Mouse (Mus musculus): ENCODE measurements around the gene Zfp113. TPM values are rescaled to one million over a fixed set of nuclear protein-coding genes. Genes with fewer than 3 reads are reported as not detected.

Gene Zfp113
- total RNA-seq (2021), result 10 to 100 TPM; 12.8 to 15.3 TPM

- peak; percentile 74 to 75 for DNase-seq (ENCODE audit: extremely low spot score in 1 of 2, low spot score in 1 of 2)
Measured at GRCm38 (mm10) chr5:138155443-138155976, at the start of gene Zfp113. TSS of gene Zfp113 (minus strand) at chr5:138155744.

GRCm38 (mm10) chr5:138202086-138202485, 46.5 kb upstream of the Zfp113 start:
- no peak for DNase-seq (ENCODE audit: extremely low spot score in 1 of 2, low spot score in 1 of 2)

DNA sequence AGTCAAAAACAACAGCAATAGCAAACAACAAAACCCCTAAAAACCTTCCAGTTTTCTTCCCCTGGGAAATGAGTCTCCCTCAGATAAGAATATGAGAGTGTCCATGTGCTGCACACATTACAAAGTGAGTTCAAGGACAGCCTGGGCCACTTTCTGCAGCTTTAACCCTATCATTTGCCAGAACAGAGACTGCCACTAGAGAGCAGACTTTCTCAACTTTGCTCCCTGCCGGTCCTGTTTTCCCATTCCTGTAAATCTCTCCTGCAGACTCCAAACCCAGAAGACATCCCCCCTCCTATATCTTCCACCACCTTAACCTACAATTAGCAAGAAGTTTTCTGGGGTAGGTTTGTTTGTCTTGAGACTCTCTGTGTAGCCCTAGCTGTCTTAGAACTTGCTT, 44.0 kb upstream of the Zfp113 start:
- DNase-seq (ENCODE audit: extremely low spot score in 1 of 2, low spot score in 1 of 2), result no peak

DNA sequence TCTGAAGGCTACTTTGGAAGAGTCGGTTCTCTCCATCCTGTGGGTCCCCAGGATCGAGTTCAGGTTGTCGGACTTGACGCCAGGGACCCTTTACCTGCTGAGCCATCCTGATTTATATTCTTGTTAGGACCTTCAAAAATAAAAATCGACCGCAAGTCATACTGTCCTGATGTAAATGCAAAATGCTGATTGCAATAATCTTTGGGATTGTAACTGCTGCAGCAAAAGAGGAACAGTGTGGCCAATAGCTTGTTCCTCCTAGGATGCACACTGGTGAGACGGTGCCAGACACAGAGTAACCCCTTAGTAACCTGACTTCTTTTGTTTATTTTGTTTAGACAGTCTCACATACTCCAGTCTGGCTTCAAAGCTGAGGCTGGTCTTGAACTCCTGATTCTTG, 39.9 kb upstream of the Zfp113 start:
- no peak for DNase-seq (ENCODE audit: extremely low spot score in 1 of 2, low spot score in 1 of 2)

GRCm38 (mm10) chr5:138194755-138195345, 39.3 kb upstream of the Zfp113 start:
- peak in 1 of 2 experiments; percentile 35 for DNase-seq (ENCODE audit: extremely low spot score in 1 of 2, low spot score in 1 of 2)

DNA sequence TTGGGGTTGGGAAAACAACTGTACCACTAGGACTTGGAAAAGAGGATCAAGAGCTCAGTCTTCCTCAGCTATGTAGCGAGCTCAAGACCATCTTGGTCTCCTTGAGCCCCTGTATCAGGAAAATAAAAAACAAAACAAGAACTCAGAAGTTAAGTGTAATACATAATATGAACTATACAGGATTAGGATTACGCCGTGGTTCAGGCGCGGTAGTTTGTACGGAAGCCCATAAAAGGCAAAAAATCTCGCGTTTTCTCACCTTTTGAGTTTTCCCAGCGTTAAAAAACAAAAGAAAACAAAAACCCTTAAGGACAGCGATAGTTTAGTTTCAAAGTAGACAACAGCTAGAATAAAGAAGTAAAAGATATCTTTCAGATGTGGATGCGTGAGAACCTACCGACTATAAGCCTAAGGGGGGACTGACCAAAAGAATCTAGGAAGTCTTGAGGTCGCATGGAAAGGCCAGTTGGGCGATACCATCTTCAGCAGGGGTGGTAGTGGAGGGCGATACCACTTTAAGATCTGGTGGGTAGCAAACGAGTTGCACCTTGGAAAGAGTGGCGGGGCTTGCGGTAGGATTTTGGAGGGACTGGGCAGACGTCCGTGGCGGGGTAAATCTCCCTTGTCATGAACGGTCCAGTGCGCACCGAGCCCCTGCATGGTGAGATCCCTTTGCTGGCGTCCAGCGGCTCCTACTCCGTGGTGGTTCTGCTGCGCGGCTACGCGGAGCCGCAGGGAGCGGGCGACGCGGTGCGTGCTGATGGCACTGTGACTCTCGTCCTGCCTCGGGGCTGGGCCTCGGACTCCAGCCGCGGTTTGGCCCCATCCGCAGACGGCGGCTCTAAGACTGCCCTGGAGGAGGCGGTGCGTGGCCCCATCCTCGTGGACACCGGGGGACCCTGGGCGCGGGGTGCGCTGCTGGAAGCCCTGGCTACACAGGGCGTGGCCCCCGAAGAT, 38.5 kb upstream of the Zfp113 start, which contains the start of gene Mblac1:
TSS of gene Mblac1 (plus strand) at position 544 of the 957 bp plus-strand sequence.
- peak; percentile 81 to 83 for DNase-seq (ENCODE audit: extremely low spot score in 1 of 2, low spot score in 1 of 2)

DNA sequence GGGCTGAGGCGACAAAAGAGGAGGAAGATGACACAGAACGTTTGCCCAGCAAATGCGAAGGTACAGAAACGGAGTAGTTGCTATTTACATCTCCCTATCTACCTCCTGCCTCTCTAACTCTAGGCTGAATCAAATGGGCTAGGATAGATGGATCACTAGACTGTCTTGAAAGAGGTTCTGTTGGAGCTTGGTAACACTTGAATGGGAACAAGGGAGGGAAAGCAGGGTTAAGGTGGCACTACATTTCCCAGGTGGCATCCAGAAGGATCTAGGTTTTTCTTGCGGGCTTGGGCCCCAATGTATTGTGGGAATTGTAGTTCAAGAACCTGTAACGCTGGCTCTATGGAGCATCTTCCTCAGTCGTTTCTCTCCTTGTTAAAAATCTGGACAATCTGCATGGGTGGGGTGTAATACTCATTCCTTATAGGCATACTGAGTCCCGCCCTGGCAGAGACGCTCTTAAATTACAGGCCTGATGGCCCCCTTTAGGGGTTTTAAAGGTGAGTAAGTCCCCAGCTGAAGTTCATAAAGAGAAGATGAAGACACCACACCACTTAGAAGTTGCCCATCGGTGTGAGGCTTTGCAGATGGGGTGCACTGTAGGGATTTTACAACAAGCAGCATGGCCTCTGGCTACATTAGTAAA, 32.2 kb upstream of the Zfp113 start:
- DNase-seq (ENCODE audit: extremely low spot score in 1 of 2, low spot score in 1 of 2), result peak; percentile 36 to 51

DNA sequence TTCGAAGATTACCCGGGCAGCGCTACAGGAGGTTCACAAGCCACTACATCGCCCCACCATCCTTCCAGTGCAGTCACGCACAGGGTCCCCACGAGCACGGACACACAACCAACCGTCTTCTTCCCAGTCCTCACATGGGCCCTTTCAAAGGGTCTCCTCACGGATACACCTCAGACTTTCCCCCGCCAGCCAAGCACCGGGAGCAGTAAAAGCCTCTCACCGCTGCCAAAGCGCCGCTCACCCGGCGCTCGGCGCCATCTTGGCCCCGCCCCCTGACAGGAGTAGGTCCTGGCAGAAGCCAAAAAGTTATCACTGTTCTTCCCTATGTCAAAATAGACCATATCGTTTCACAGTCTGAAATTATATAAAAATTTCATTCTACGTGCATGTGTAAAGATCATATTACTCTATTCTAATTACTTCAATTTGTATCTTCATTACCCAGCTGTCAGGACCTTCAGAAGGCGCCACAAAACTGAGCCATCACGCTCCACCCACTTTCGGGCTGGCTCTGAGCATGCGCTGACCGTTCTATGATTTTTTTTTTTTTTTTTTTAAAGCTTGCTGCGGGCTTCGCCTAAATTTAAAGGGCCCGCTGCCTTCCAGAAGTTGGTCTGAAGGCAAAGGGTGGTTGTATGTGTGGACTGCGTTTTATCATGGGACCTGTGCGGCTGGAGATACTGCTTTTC, 31.6 kb upstream of the Zfp113 start, which contains the start of the genes Taf6 and Cnpy4:
TSS of gene Taf6 (minus strand) at position 502 of the 689 bp plus-strand sequence.
TSS of gene Cnpy4 (plus strand) at position 536 of the 689 bp plus-strand sequence.
- DNase-seq (ENCODE audit: extremely low spot score in 1 of 2, low spot score in 1 of 2), result peak; percentile 65 to 68

DNA sequence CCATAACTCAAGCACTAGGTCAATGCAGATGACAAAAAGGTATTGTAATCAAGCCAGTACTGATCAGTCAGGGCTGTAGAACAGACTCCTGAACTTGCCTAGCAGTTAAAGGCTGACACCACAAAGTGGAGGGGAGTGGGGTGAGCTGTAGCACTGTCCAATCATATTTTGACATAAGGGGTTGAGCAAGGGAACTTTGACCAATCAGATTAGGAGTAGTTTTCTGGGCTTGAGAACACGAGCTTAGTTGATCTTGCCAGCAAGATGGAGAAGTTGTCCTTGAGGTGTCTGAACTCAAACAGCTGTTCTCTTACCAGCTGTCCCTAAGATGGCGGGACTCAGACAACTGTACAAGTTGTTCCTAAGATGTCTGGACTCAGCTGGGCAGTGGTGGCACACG, 17.7 kb upstream of the Zfp113 start:
- no peak for DNase-seq (ENCODE audit: extremely low spot score in 1 of 2, low spot score in 1 of 2)

DNA sequence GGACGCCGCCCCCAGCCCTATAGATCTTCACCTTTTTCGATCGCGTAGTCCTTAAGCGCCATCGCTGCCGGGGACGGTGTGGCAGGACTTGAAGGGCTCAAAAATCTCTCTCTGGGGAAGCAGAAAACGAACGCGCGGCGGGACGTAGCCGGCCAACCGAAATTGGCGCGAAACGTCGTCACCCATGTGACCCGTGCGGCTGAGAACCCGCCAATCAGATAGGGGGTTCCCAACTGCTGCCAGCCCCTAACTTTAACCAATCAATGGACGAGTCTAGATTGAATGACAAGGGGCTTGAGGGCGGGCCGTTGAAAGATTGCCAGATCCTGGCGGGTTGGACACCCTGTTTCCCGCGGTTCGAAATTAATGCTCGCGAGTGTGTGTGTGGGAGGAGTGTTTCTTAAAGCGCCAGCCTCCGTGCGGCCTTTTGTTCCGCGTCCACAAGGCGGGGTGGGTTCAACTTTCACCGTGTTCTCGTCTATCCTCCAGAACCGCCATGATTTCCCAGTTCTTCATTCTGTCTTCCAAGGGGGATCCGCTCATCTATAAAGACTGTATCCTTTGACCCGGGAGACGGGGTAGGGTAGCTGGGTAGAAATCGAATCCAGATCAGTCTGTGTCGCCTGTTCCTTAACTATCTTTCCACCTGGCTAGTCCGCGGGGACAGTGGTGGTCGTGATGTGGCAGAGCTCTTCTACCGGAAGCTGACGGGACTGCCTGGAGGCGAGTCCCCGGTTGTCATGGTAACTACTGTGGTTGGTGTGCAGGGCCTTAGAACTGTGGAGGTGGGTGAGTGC, 16.3 kb upstream of the Zfp113 start, which contains the start of the genes Ap4m1 and Mcm7:
TSS of gene Ap4m1 (plus strand) at position 308 of the 797 bp plus-strand sequence.
TSS of gene Mcm7 (minus strand) at position 728 of the 797 bp plus-strand sequence.
- DNase-seq (ENCODE audit: extremely low spot score in 1 of 2, low spot score in 1 of 2), result peak; percentile 92 to 96

DNA sequence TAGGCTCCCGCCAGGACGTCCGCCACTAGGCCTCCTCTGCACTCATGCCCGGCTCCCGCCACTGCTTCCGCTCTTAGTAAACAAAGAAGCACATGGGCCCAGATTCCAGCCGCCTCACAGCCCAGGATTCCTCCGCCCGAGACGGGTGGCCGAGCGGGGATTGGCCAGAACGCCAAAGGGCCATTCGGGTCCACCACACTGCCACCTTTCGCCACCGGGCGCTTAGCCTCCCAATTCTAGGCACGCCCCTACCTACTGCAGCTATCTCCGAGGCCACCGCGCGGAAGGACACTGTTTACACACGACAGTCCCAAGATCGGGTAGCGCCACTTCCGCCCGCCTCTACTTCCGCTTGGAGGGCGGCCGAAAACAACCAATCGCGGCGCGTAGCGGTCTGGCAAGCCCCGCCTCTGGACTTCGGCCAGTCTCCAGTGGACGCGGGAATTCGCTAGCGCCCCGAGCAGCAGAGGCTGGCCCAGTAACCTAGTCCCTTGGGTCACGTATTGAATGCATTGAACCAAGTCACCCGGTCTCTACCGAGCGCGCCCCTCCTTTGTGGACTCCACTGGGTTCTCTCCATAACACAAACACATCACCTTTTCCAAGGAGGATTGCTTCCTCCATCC, 15.5 kb upstream of the Zfp113 start:
- peak; percentile 94 for DNase-seq (ENCODE audit: extremely low spot score in 1 of 2, low spot score in 1 of 2)

DNA sequence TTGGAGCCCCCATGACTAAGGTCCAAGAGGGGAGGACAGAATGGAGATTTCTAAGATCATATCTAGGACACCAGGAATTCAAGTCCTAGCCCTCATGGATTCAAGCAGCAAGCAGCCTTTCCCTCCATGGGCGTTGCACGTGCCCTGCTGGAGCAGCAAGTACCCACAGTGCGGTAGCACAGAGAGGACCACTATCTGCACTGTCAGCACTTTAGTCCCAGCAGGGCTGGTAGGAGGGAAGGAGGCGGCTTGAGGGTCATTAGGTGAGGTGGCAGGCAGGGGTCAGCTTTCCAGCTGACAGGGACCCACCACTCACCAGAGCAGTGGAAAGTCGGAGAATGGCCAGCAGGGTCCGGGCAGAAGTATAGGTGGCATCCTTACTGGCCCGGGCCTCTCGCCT, 10.1 kb upstream of the Zfp113 start:
- no peak for DNase-seq (ENCODE audit: extremely low spot score in 1 of 2, low spot score in 1 of 2)

DNA sequence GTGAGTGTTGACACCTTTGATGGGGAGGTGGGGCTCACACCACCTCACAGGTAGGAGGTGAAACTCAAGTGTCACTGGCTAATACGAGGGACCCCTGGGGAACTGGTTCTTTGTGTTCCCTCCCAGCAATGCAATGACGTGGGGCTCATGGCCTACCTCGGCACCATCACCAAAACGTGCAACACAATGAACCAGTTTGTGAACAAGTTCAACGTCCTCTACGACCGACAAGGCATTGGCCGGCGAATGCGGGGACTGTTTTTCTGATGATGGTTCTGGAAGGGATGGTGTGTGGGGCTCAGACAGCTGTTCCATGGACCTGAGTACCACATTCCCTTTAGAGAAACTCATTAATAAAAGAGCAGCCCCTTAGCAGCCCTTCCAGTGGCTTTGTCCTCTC, 8.1 kb upstream of the Zfp113 start:
- DNase-seq (ENCODE audit: extremely low spot score in 1 of 2, low spot score in 1 of 2), result no peak

- no peak for DNase-seq (ENCODE audit: extremely low spot score in 1 of 2, low spot score in 1 of 2)
Measured at GRCm38 (mm10) chr5:138163046-138163445, 7.5 kb upstream of the Zfp113 start.

DNA sequence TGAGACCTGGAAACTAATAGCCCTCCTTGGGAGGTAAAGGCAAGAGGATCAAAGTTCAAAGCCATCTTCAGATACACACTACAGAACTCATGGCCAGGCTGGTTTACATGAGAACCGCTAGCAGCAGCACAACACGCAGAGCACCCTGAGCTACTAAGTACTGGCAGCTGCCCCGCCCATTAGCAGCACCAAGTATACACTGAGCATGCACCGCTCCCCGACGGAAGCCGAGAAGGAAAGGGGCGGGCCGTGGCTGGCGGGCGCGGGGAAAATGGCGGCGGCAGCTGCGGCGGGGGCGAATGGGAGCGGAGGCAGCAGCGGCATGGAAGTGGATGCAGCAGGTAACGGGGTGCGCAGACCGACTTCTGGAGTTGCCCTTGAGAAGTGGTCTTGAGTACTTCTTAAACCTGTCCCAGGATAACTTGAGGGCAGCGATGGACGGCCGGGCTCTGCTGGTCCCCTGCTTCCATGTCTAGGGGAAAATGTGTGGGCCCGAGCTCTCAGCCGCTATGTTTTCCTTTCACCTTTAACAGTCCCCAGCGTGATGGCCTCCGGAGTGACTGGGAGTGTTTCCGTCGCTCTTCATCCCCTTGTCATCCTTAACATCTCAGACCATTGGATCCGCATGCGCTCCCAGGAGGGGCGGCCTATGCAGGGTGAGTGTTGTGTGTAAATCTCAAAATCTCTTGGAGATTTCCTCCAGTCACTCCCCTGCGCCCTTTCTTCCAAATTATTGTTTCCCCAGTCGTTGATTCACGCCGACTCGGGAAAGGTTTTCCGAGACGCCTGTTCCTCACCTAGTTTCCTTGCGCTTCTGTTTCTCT, 5.5 kb upstream of the Zfp113 start, which contains the start of gene Cops6:
TSS of gene Cops6 (plus strand) at position 230 of the 824 bp plus-strand sequence.
- DNase-seq (ENCODE audit: extremely low spot score in 1 of 2, low spot score in 1 of 2), result peak; percentile 91 to 95

DNA sequence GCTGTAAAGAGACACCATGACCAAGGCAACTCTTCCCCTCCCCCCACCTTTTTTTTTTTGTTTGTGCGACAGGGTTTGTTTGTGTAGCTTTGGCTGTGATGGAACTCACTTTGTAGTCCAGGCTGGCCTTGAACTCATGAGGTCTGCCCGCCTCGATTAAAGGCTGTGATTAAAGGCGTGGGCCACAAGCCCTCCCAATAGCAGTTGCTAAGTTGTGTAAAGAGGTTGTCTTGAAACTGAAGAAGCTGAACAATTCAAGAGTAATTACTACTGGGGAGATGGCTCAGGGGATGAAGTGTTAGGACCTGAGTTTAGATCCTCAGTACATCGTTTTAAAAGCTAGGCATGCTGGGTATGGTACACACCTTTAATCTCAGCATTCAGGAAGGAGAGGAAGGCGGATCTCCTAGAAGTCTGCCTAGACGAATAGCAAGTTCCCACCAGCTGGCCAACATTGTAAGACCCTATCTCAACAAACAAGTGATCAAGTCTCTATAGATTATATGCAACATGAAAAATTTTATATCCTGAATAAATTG, 4.7 kb upstream of the Zfp113 start:
- no peak for DNase-seq (ENCODE audit: extremely low spot score in 1 of 2, low spot score in 1 of 2)

DNA sequence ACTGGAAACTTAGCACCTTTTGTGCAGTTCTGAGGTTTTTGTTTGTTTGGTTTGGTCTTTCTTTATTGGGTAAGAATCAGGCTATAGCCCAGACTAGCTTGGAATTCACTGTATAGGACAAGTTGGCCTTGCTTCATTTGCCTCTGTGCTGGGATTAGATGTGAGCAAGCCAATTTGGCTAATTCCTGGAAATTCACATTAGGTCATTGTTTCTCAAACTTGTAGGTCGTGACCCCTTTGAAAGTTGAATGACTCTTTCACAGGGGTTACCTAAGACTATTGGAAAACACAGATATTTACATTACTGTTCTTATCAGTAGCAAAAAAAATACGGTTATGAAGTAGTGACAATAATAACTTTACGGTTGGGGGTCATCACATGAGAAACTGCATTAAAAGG, 1.2 kb downstream of the Zfp113 start:
- no peak for DNase-seq (ENCODE audit: extremely low spot score in 1 of 2, low spot score in 1 of 2)

Measured in layer of hippocampus, postnatal 25 days (tissue).